Comparison of ENCODE assay signal across 13 mouse cellular contexts in the genomic region with DNA sequence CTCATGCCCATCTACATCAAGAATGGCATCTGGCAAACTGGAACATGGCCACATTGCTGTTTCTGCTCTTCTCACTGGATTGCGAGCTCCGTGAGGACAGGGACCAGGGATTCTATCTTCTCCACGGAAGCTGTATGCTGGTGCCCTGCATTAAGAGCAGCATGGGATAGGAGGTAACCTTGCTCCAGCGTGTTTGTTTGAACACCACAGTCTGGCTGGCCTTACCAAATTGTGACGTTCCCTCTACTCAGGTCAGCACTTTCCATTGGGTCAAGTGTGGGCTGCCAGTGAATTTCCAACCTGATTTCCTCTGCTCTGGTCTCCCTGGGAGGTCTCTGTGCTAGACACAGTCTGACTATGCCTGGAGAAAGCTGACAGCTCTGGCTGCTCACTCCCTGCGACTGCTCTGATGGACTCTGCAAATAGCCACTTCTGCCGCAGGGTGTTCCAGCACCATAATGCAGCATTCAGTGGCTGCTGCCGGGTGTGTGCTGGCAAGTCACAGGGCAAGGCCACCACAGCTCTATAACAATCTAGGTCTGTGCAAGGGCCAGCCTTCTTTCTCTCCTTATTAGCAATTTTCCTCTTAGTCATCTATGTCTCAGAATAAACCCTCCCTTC.
DNase-seq lines count a peak whose midpoint lies in the region; ATAC-seq and TF ChIP-seq lines count a peak whose summit lies in the region.
"Had no signal": no experiment of that assay in that cellular context is flagged by ENCODE, and none has a peak within 500 bp of the region (broad histone marks: within the 10 kb centered on the region; RNA-seq: fewer than 3 reads in every experiment).

No protein-coding gene starts in this region.

- no peaks in the 10 kb centered on the region for H3K9me3 ChIP-seq in liver, postnatal 0 days (ENCODE audit: low read length)
- H3K9me3 ChIP-seq in liver, embryonic 11.5 days (ENCODE audit: control insufficient read depth, low read length) = no peaks in the 10 kb centered on the region
- H3K9me3 ChIP-seq in embryonic facial prominence, embryonic 15.5 days (replicated peaks) = no peaks in the 10 kb centered on the region
- peaks cover 5% of the 10 kb centered on the region; the same call in 1 of the 2 replicates for H3K9me3 ChIP-seq in limb, embryonic 13.5 days
- H3K9me3 ChIP-seq: embryonic facial prominence, embryonic 13.5 days had no signal

- no peak for TF ChIP-seq CTCF in gastrocnemius, adult 2 months (IDR thresholded peaks at IDR 0.05)
- no peak for TF ChIP-seq CTCF in liver, postnatal 0 days (IDR thresholded peaks at IDR 0.05; ENCODE audit: low read depth)

- no peak overlapping the region for H3K4me2 ChIP-seq in liver, postnatal 0 days (ENCODE audit: low read depth, low read length)
- no peak overlapping the region for H3K4me2 ChIP-seq in liver, embryonic 11.5 days
- no peak overlapping the region for H3K4me2 ChIP-seq in embryonic facial prominence, embryonic 15.5 days (replicated peaks)
- no peak overlapping the region for H3K4me2 ChIP-seq in limb, embryonic 13.5 days (replicated peaks)
- H3K4me2 ChIP-seq: embryonic facial prominence, embryonic 13.5 days had no signal

- 56% methylated on average over 8 of the region's 8 CpGs for WGBS in liver, postnatal 0 days (ENCODE audit: insufficient replicate concordance)
- WGBS in liver, embryonic 11.5 days = 53% methylated on average over 8 of the region's 8 CpGs
- WGBS in embryonic facial prominence, embryonic 15.5 days = 48% methylated on average over 8 of the region's 8 CpGs
- WGBS in limb, embryonic 13.5 days = 50% methylated on average over 8 of the region's 8 CpGs

- peaks cover 3% of the 10 kb centered on the region for H3K4me1 ChIP-seq in liver, postnatal 0 days (ENCODE audit: insufficient read depth)
- 0 out of 2 replicates have a peak, but pooled peaks cover 3% of the 10 kb centered on the region for H3K4me1 ChIP-seq in liver, embryonic 11.5 days (replicated peaks; ENCODE audit: control insufficient read depth, insufficient read depth, low read length)
- peaks cover 30% of the 10 kb centered on the region for H3K4me1 ChIP-seq in embryonic facial prominence, embryonic 15.5 days
- peaks cover 37% of the 10 kb centered on the region for H3K4me1 ChIP-seq in limb, embryonic 13.5 days

- no peak overlapping the region for H3K9ac ChIP-seq in liver, postnatal 0 days (replicated peaks)
- H3K9ac ChIP-seq in liver, embryonic 11.5 days (ENCODE audit: low read depth, low read length) = no peak overlapping the region
- no peak overlapping the region for H3K9ac ChIP-seq in embryonic facial prominence, embryonic 15.5 days
- H3K9ac ChIP-seq in limb, embryonic 13.5 days = no peak overlapping the region
- H3K9ac ChIP-seq: embryonic facial prominence, embryonic 13.5 days had no signal

- no peak for DNase-seq in gastrocnemius, adult 2 months
- no peak for DNase-seq in gastrocnemius, postnatal 25 days
- DNase-seq in liver, postnatal 0 days = no peak
- DNase-seq in liver, embryonic 11.5 days (ENCODE audit: low spot score) = no peak
- no peak for DNase-seq in adrenal gland, adult 8-10 months
- DNase-seq: cerebellum, adult 11 months; heart, adult 18-20 months; right cerebral cortex, postnatal 4 days had no signal

- no peaks in the 10 kb centered on the region for H3K36me3 ChIP-seq in liver, postnatal 0 days (replicated peaks; ENCODE audit: insufficient read depth, low read length)
- no peaks in the 10 kb centered on the region for H3K36me3 ChIP-seq in liver, embryonic 11.5 days (ENCODE audit: control insufficient read depth, insufficient read depth, low read length)
- H3K36me3 ChIP-seq in embryonic facial prominence, embryonic 15.5 days = no peaks in the 10 kb centered on the region
- H3K36me3 ChIP-seq in limb, embryonic 13.5 days = no peaks in the 10 kb centered on the region
- H3K36me3 ChIP-seq: embryonic facial prominence, embryonic 13.5 days had no signal

- intact Hi-C loops in gastrocnemius, adult 2 months (cut with DNase I) = no loop called here

- peak overlapping the region; percentile 9 for H3K4me3 ChIP-seq in gastrocnemius, adult 2 months
- H3K4me3 ChIP-seq in liver, postnatal 0 days (ENCODE audit: low read depth, low read length) = no peak overlapping the region
- no peak overlapping the region for H3K4me3 ChIP-seq in liver, embryonic 11.5 days (ENCODE audit: low read depth, low read length)
- no peak overlapping the region for H3K4me3 ChIP-seq in embryonic facial prominence, embryonic 15.5 days (replicated peaks)
- no peak overlapping the region for H3K4me3 ChIP-seq in limb, embryonic 13.5 days
- H3K4me3 ChIP-seq: embryonic facial prominence, embryonic 13.5 days had no signal

- no peaks in the 10 kb centered on the region for H3K27me3 ChIP-seq in liver, postnatal 0 days (ENCODE audit: insufficient read depth, low read length)
- no peaks in the 10 kb centered on the region; the same call in 1 of the 2 replicates for H3K27me3 ChIP-seq in liver, embryonic 11.5 days (replicated peaks; ENCODE audit: control insufficient read depth, insufficient read depth, low read length)
- H3K27me3 ChIP-seq in embryonic facial prominence, embryonic 15.5 days = no peaks in the 10 kb centered on the region
- peaks cover 5% of the 10 kb centered on the region; the same call in 1 of the 2 replicates for H3K27me3 ChIP-seq in limb, embryonic 13.5 days

- no peak for TF ChIP-seq EP300 in liver, postnatal 0 days (IDR thresholded peaks at IDR 0.05; ENCODE audit: low read depth)

- peak overlapping the region; percentile 56 for H3K27ac ChIP-seq in gastrocnemius, adult 2 months
- H3K27ac ChIP-seq in liver, postnatal 0 days (ENCODE audit: low read depth) = no peak overlapping the region
- H3K27ac ChIP-seq in liver, embryonic 11.5 days (ENCODE audit: low read depth, low read length) = no peak overlapping the region
- 0 out of 2 replicates have a peak overlapping the region, but pooled peaks have one; percentile 28 for H3K27ac ChIP-seq in embryonic facial prominence, embryonic 15.5 days (replicated peaks)
- H3K27ac ChIP-seq in limb, embryonic 13.5 days = peak overlapping the region; percentile 63
- H3K27ac ChIP-seq: embryonic facial prominence, embryonic 13.5 days had no signal

- peak; percentile 38; the same call in 1 of the 2 replicates for ATAC-seq in liver, postnatal 0 days
- ATAC-seq in liver, embryonic 11.5 days (replicated peaks; ENCODE audit: low FRiP score) = no peak
- ATAC-seq in embryonic facial prominence, embryonic 15.5 days (ENCODE audit: insufficient number of reproducible peaks, low FRiP score, low TSS enrichment, low read depth) = no peak
- peak; percentile 62; the same call in 1 of the 2 replicates for ATAC-seq in limb, embryonic 13.5 days (ENCODE audit: low FRiP score, low read depth)
- no peak for ATAC-seq in inflammation-experienced regulatory T-cells, adult 6 months
- ATAC-seq: CD4-positive, CD25-positive, alpha-beta regulatory T cell, adult 4 months had no signal

Comparison
In these comparisons a context has a peak if more than half of its experiments do, and no peak if none do; other contexts are left out.
1. ATAC-seq: peak in liver, postnatal 0 days (single experiment) and limb, embryonic 13.5 days (single experiment); none in liver, embryonic 11.5 days (single experiment), embryonic facial prominence, embryonic 15.5 days (single experiment) and inflammation-experienced regulatory T-cells, adult 6 months (single experiment).
2. H3K27ac ChIP-seq: peak in gastrocnemius, adult 2 months (single experiment), embryonic facial prominence, embryonic 15.5 days (single experiment) and limb, embryonic 13.5 days (single experiment); none in liver, postnatal 0 days (single experiment) and liver, embryonic 11.5 days (single experiment).